Mouse (Mus musculus): ENCODE data around the gene Rhbdl1. TPM values are rescaled to one million over a fixed set of nuclear protein-coding genes. Genes with fewer than 3 reads are reported as not detected.
A peak's percentile ranks its signal among the peaks of the same experiment; 100 is the strongest.

The Rhbdl1 gene
- polyA plus RNA-seq (2016; fragmentation: Nextera tagmentation; extraction: Ambion mirVana), result 5.0 and 5.7 TPM in 2 replicates

DNA sequence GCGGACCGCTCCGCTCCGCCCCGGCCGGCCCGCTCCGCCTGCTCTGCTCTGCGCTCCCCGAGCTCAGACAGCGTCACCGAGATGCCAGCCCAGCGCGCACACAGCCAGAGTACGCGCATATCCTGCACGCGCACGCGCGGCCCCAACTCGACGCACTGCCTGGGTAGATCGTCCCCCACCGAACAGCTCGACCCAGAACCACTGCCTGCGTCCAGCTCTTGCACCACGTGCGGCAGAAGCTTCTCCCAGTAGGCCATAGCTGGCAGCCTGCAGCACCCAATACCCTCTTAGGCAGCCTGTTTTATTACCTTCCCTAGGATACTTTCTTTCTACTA, at the start of gene Rhbdl1:
Rhbdl1 (minus strand) TSS at position 220 of the 335 bp plus-strand sequence.
- Histone ChIP-seq H3K36me3 (replicated peaks) (peaks cover 53% of the 10 kb centered on the region), H3K4me1 (peaks cover 54% of the 10 kb centered on the region), H3K27ac (peak within 1 kb of the TSS; percentile 73), H3K4me3 (replicated peaks) (peak within 1 kb of the TSS; percentile 38), H3K4me2 (peak within 1 kb of the TSS; percentile 72), H3K9ac (peak within 1 kb of the TSS; percentile 64), H3K27me3 (no peaks in the 10 kb centered on the region), H3K9me3 (no peaks in the 10 kb centered on the region)
- 1% methylated on average over 27 of the region's 29 CpGs for WGBS
- ATAC-seq (ENCODE audit: low FRiP score), result peak; percentile 37; the same call in 1 of the 2 replicates

DNA sequence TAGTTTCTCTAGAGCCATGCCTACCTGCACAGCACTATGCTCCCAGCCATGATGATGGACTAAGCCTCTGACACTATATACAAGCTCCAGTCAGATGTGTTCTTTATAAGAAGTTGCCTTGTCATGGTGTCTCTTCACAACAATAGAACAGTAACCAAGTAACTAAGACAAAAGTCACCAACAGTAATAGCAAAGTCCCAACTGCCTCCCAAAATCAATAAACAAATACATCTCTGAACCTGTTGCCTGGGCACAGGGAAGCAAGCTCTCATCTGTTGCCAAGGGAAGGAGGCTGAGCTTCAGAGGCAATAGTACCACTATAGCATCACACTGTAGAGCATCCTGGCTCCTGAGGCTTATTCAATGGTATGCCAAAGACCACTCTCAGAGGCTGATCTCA, 49.7 kb upstream of the Rhbdl1 start:
- Histone ChIP-seq H3K9ac (no peak overlapping the region), H3K36me3 (replicated peaks) (peaks cover 51% of the 10 kb centered on the region), H3K4me1 (peaks cover 6% of the 10 kb centered on the region), H3K27me3 (no peaks in the 10 kb centered on the region), H3K4me3 (replicated peaks) (no peak overlapping the region), H3K9me3 (no peaks in the 10 kb centered on the region), H3K4me2 (no peak overlapping the region), H3K27ac (no peak overlapping the region)
- ATAC-seq (ENCODE audit: low FRiP score), result no peak

DNA sequence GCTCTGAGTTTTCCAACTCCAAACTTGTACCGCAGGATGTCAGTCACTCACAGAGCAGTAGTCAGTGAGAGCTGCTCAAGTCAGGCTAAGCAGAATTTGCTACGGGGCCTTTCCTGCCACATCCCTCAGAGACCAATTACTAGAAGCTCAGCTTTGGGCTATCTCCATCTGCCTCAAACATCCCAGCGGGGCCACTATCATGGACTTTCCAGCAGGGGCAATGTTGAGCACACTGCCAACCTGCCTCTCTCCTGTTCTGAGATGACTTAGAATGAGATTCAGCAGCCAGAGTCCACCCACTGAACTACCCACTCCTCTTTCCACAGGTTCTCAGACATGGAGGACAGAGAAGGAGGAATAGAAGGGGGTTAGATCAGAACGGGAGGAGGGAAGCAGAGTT, 48.5 kb upstream of the Rhbdl1 start:
- Histone ChIP-seq H3K27ac (no peak overlapping the region), H3K36me3 (replicated peaks) (peaks cover 51% of the 10 kb centered on the region), H3K4me1 (peaks cover 18% of the 10 kb centered on the region), H3K9me3 (no peaks in the 10 kb centered on the region), H3K4me2 (no peak overlapping the region), H3K4me3 (replicated peaks) (no peak overlapping the region), H3K27me3 (no peaks in the 10 kb centered on the region), H3K9ac (no peak overlapping the region)
- WGBS, result 72% methylated on average over 4 of the region's 4 CpGs
- ATAC-seq (ENCODE audit: low FRiP score), result no peak

DNA sequence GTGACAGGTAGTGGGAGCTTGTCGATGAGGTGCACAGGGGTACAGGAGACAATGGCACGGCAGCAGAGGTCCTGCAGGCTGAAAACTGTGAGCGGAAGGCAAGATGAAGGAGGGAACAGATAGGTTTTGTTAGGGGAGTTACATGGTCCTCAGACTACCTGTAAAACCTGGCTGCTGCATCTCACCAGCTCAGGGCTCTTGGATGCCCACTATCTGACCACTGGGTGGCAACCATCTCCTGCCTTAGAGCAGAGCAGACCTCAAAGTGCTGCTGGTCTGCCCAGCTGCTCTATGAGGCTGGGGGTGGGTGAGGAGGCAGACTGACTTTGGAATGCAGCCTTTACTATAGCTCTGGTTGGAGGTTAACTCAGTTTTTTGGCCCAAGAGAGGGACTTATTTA, 46.7 kb upstream of the Rhbdl1 start:
- H3K4me1 ChIP-seq, result peaks cover 28% of the 10 kb centered on the region
- WGBS, result 89% methylated on average over 3 of the region's 3 CpGs
- no peaks in the 10 kb centered on the region for H3K9me3 ChIP-seq
- no peak for ATAC-seq (ENCODE audit: low FRiP score)
- no peak overlapping the region for H3K27ac ChIP-seq
- no peak overlapping the region for H3K4me3 ChIP-seq (replicated peaks)
- no peaks in the 10 kb centered on the region for H3K27me3 ChIP-seq
- H3K4me2 ChIP-seq, result no peak overlapping the region
- H3K36me3 ChIP-seq (replicated peaks), result peaks cover 49% of the 10 kb centered on the region
- no peak overlapping the region for H3K9ac ChIP-seq

DNA sequence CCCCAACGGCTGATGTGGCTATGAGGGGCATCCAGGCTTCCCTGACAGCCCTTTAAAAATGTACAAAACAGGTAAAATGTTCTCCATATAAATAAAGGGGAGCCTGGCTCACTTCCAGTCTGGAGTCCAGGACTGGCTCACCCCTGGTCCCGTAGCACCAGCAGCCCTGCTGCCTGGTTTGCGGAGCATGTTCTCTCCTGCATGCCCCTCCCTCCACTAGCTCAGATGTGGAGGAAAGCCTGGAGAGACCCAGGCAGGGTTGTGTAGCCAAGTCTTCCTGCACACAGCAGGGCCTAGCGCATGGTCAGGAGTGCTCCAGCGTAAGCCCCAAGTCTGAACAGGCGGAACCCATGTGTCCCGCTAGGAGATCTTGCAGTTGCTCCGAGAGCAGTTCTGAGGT, 46.2 kb upstream of the Rhbdl1 start:
- Histone ChIP-seq H3K4me2 (no peak overlapping the region), H3K9ac (no peak overlapping the region), H3K27ac (no peak overlapping the region), H3K36me3 (replicated peaks) (peaks cover 52% of the 10 kb centered on the region), H3K27me3 (no peaks in the 10 kb centered on the region), H3K9me3 (no peaks in the 10 kb centered on the region), H3K4me1 (peaks cover 28% of the 10 kb centered on the region), H3K4me3 (replicated peaks) (no peak overlapping the region)
- 88% methylated on average over 8 of the region's 8 CpGs for WGBS
- no peak for ATAC-seq (ENCODE audit: low FRiP score)

DNA sequence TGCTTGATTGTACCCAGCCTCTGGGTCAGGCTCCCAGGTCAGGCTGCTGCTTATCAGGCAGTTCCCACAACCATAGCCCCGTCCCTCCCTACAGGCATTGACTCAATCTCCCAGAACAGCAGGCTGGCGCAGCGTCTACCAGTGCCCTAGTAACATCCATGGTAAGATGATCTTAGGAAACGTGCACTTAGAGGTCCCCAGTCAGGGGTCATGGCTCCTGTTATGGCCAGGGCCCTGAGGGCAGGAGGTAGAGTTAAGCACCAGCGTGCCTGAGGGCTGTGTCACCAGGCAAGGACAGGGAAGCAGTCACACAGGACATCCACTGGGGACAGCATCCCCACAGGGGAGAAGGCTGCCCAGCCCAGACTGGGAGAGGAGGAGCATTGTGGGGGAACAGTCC, 45.2 kb upstream of the Rhbdl1 start:
- Histone ChIP-seq H3K27me3 (no peaks in the 10 kb centered on the region), H3K4me1 (peaks cover 28% of the 10 kb centered on the region), H3K36me3 (replicated peaks) (peaks cover 52% of the 10 kb centered on the region), H3K4me3 (replicated peaks) (no peak overlapping the region), H3K9me3 (no peaks in the 10 kb centered on the region), H3K27ac (no peak overlapping the region), H3K4me2 (no peak overlapping the region), H3K9ac (no peak overlapping the region; the same call in 1 of the 2 replicates)
- WGBS, result 40% methylated on average over 5 of the region's 5 CpGs
- ATAC-seq (ENCODE audit: low FRiP score), result no peak

DNA sequence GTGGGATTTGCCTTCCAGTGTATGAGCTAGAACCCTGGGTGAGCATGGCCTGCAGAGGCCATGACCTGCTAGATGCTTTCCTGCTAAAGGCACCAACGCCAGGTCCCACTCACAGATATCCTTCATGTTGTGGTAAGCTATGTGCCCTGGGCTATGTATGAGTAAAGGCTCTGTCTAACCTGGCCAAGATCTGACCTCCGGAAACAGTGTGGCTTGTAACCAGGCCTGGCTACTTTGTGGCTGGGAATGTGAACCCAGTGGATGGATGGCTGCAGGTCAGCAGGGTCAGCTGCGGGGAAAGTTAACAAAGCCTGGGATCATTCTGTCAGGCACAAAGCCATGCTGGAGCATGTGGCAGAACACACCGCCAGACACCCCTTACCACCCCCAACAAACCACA, 44.6 kb upstream of the Rhbdl1 start:
- 29% methylated on average over 4 of the region's 4 CpGs for WGBS
- no peak overlapping the region for H3K4me3 ChIP-seq (replicated peaks)
- H3K36me3 ChIP-seq (replicated peaks), result peaks cover 52% of the 10 kb centered on the region
- no peak for ATAC-seq (ENCODE audit: low FRiP score)
- no peak overlapping the region for H3K4me2 ChIP-seq
- H3K9me3 ChIP-seq, result no peaks in the 10 kb centered on the region
- H3K4me1 ChIP-seq, result peaks cover 33% of the 10 kb centered on the region
- peak overlapping the region; percentile 64 for H3K27ac ChIP-seq
- peak overlapping the region; percentile 12 for H3K9ac ChIP-seq
- no peaks in the 10 kb centered on the region for H3K27me3 ChIP-seq

DNA sequence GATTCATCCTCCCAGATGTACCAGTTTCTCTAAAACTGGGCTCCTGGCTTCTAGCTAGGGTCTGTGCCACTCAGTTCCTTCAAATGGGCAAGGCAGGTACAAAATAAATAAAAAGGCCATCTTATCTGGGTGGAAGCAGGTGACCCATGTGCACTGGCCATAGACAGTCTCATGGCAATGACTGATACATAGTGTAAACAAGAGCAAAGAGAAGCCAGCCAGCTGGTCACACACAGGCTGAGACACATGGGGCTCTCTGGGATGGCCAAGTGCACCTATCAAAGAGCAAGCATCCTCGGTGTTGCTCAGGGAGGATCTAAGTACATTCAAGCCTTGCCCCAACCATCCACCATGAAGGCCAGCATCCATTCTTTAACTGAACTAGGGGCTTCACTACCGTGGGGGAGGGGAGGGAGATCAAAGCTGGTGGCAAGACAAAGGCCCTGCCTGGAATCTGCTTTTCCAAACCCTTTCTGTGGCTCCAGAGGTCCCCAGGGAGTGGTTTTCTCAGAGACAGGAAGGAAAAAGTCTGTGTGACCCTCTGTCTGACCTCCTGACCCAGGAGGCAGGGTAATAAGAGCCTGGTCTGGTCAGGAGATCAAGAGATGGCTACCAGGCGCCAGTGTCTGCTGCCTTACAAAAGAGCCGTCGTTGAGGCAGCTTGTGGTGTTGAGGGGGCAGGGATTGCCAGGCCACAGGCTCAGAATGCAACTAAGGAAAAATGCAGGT, 44.0 kb upstream of the Rhbdl1 start:
- no peak overlapping the region for H3K4me3 ChIP-seq (replicated peaks)
- H3K9ac ChIP-seq, result peak overlapping the region; percentile 12; the same call in 1 of the 2 replicates
- WGBS, result 5% methylated on average over 5 of the region's 5 CpGs
- H3K4me1 ChIP-seq, result peaks cover 39% of the 10 kb centered on the region
- no peak overlapping the region for H3K4me2 ChIP-seq
- no peak for ATAC-seq (ENCODE audit: low FRiP score)
- peak overlapping the region; percentile 64 for H3K27ac ChIP-seq
- no peaks in the 10 kb centered on the region for H3K9me3 ChIP-seq
- no peaks in the 10 kb centered on the region for H3K27me3 ChIP-seq
- peaks cover 52% of the 10 kb centered on the region for H3K36me3 ChIP-seq (replicated peaks)

DNA sequence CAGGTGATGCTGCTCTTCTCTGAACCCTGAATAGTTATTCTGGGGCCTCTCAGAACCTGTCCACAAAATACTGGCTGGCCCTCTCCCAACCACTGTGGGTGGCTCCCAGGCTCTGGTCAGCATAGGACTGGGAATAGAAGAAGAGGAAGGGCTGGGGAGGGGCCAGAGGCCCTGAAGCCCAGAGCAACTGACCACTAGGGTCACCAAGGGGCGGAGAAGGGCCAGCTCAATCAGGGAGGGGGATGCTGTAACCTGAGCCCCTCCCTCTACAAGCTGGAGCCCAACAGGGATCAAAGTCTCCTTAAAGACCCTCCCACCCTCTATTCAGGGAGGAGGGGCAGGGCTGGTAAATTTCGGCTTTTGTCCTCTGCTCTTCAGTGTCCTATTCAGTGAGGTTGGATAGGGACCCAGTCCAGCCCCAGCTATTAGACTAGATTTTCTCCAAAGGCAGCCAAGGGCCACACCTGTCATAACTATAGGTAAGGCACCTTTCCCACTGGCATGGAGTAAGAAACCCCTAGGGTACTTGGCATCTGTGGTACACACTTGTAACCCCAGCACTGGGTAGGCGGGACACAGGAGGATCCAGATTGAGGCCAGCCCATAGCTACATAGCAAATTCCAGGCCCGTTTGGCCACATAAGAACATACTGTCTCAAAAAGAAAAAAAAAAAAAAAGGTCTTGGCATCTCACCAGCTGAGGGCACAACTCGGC, 43.3 kb upstream of the Rhbdl1 start, which contains the start of gene Wfikkn1:
Wfikkn1 (minus strand) TSS at position 663 of the 715 bp plus-strand sequence.
- H3K9ac ChIP-seq, result peak within 1 kb of the TSS; percentile 12
- no peak within 1 kb of the TSS for H3K4me3 ChIP-seq (replicated peaks)
- H3K36me3 ChIP-seq (replicated peaks), result peaks cover 52% of the 10 kb centered on the region
- peaks cover 43% of the 10 kb centered on the region for H3K4me1 ChIP-seq
- no peak for ATAC-seq (ENCODE audit: low FRiP score)
- 30% methylated on average over 5 of the region's 5 CpGs for WGBS
- H3K4me2 ChIP-seq, result no peak within 1 kb of the TSS
- H3K9me3 ChIP-seq, result no peaks in the 10 kb centered on the region
- H3K27me3 ChIP-seq, result no peaks in the 10 kb centered on the region
- H3K27ac ChIP-seq, result peak within 1 kb of the TSS; percentile 64

DNA sequence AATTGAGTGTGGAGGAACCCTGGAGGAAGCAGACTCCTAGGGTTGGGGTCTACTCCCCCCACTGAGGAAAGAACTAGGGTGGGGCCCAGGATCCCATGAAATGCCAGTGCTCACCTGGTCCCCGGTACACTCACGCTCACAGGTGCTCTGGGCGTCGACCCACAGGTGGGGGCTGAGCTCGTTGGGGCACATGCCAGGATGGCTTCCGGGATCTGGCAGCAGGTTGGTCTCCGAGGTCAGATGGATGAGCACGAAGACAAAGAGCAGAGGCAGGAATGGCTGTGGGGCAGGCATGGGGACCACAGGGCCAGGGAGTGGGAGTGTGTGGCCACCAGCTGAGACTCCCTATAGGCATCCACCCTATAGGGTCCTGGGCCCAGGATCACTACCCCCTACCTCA, 42.7 kb upstream of the Rhbdl1 start:
- H3K4me2 ChIP-seq, result no peak overlapping the region
- 79% methylated on average over 8 of the region's 8 CpGs for WGBS
- H3K9me3 ChIP-seq, result no peaks in the 10 kb centered on the region
- no peaks in the 10 kb centered on the region for H3K27me3 ChIP-seq
- peaks cover 51% of the 10 kb centered on the region for H3K36me3 ChIP-seq (replicated peaks)
- H3K4me3 ChIP-seq (replicated peaks), result no peak overlapping the region
- H3K4me1 ChIP-seq, result peaks cover 43% of the 10 kb centered on the region
- no peak for ATAC-seq (ENCODE audit: low FRiP score)
- no peak overlapping the region for H3K27ac ChIP-seq
- H3K9ac ChIP-seq, result no peak overlapping the region

DNA sequence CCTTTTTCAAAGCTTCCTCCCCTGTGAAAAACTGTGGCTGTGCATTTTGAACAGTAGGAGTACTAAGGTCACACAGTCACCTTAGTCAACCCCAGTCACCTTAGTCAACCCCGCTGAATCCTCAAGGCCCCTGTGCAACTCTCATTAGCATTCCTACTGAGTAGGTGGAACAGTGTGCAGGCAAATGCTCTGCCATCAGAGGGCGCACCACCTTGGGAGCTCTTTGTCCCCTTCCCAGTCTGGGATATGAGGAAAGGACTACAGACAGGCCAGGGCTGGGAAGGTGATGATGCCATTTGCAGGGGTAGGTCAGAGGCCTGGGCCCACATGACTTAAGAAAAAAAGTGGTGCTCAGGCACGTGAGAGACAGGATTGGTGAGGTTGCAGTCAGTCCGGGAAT, 42.2 kb upstream of the Rhbdl1 start:
- H3K4me3 ChIP-seq (replicated peaks), result no peak overlapping the region
- no peak overlapping the region for H3K9ac ChIP-seq

DNA sequence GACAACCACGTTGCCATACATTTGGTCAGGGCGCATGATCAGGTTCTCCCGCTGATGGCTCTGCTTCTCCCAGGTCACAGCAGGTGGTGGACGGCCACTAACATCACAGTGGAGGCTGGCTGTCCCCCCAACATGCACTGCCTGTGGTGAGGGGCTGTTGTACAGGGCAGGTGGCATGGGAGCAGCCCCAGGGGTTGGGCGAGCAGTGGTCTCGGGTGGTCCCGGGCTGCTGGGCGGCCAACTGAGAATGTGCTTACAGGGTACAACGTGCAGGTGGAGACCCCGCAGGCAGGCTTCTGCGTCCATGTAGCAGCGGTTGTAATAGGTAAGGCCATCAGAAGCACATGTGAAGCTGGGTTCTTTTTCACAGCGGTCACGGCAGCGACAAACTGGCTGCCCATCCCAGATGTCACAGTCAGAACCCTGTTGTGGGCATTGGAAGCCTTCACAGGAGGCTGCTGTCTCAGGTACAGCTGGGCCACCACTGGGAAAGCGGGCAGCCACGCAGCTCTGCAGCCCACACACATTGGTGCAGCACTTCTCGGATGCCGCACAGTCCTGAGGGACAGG, 41.6 kb upstream of the Rhbdl1 start:
- no peaks in the 10 kb centered on the region for H3K9me3 ChIP-seq
- H3K9ac ChIP-seq, result no peak overlapping the region
- H3K4me3 ChIP-seq (replicated peaks), result no peak overlapping the region
- H3K27me3 ChIP-seq, result no peaks in the 10 kb centered on the region
- H3K4me2 ChIP-seq, result no peak overlapping the region
- peaks cover 40% of the 10 kb centered on the region for H3K36me3 ChIP-seq (replicated peaks)
- ATAC-seq (ENCODE audit: low FRiP score), result no peak
- H3K4me1 ChIP-seq, result peaks cover 51% of the 10 kb centered on the region
- WGBS, result 87% methylated on average over 19 of the region's 19 CpGs
- no peak overlapping the region for H3K27ac ChIP-seq

More for the DNA sequence above, 42.2 kb upstream of the Rhbdl1 start:
- peaks cover 46% of the 10 kb centered on the region for H3K4me1 ChIP-seq
- H3K9me3 ChIP-seq, result no peaks in the 10 kb centered on the region
- no peak overlapping the region for H3K27ac ChIP-seq
- no peak for ATAC-seq (ENCODE audit: low FRiP score)
- peaks cover 46% of the 10 kb centered on the region for H3K36me3 ChIP-seq (replicated peaks)
- no peak overlapping the region for H3K4me2 ChIP-seq
- H3K27me3 ChIP-seq, result no peaks in the 10 kb centered on the region
- WGBS, result 45% methylated on average over 4 of the region's 4 CpGs
